In genomic region chr7:4863041-4863440, GRCm38 (mm10) we compare ENCODE assay signal across 8 mouse cellular contexts. TPM values are rescaled to one million over a fixed set of nuclear protein-coding genes. Genes with fewer than 3 reads are reported as not detected.
DNase-seq lines count a peak whose midpoint lies in the region; ATAC-seq lines count a peak whose summit lies in the region.

No protein-coding gene starts in this region.

- no peak for ATAC-seq in hindbrain, embryonic 11.5 days (ENCODE audit: low FRiP score)

- no peaks in the 10 kb centered on the region for H3K27me3 ChIP-seq in hindbrain, embryonic 11.5 days (ENCODE audit: control insufficient read depth, insufficient read depth, low read length)

- H3K9ac ChIP-seq in hindbrain, embryonic 11.5 days (ENCODE audit: low read depth, low read length), result no peak overlapping the region

- H3K36me3 ChIP-seq in hindbrain, embryonic 11.5 days (ENCODE audit: control insufficient read depth, insufficient read depth, low read length), result no peaks in the 10 kb centered on the region

- DNase-seq in 3T3-L1 (ENCODE audit: low read depth, low spot score) (peak; percentile 87), adipocyte (ENCODE audit: low spot score) (peak; percentile 73)
- DNase-seq in gastrocnemius, adult 18-20 months (ENCODE audit: low spot score), result peak; percentile 68
- peak; percentile 89 for DNase-seq in kidney, postnatal 14 days
- no peak for DNase-seq in left cerebral cortex, adult 8-10 months (ENCODE audit: low spot score in 2 of 2)
- DNase-seq in hindbrain, embryonic 11.5 days (ENCODE audit: low spot score), result no peak
- no peak for DNase-seq in c-Kit-positive CD71-positive TER-119-positive erythroid progenitor cells, embryonic 14.5 days (ENCODE audit: low spot score)
- no peak for DNase-seq in layer of hippocampus, adult 18-20 months (ENCODE audit: low spot score in 2 of 2)

- H3K4me3 ChIP-seq in hindbrain, embryonic 11.5 days (ENCODE audit: low read depth, low read length), result no peak overlapping the region

- 76% methylated on average over 1 of the region's 1 CpGs for WGBS in hindbrain, embryonic 11.5 days

- H3K4me1 ChIP-seq in hindbrain, embryonic 11.5 days (replicated peaks; ENCODE audit: control insufficient read depth, insufficient read depth, low read length), result no peaks in the 10 kb centered on the region

- no peak overlapping the region for H3K27ac ChIP-seq in hindbrain, embryonic 11.5 days (ENCODE audit: low read depth, low read length)

- H3K9me3 ChIP-seq in hindbrain, embryonic 11.5 days (ENCODE audit: control insufficient read depth, low read length), result no peaks in the 10 kb centered on the region

- no peak overlapping the region for H3K4me2 ChIP-seq in hindbrain, embryonic 11.5 days (replicated peaks; ENCODE audit: low read depth, low read length)

RNA-seq across cellular contexts. Expression of gene Isoc2b, which starts 7.0 kb away (rescaled TPM):
- total RNA-seq in gastrocnemius, adult 18-20 months (2021), result 1 to 10 TPM; 6.0 to 8.2 TPM
- total RNA-seq in left cerebral cortex, adult 8-10 months (2022), result 1 to 10 TPM; 8.3 to 10.0 (median 9.1) TPM
- polyA plus RNA-seq in hindbrain, embryonic 11.5 days (2014; fragmentation: Nextera tagmentation; extraction: Ambion mirVana), result 2.5 and 2.9 TPM in 2 replicates
- 1 to 10 TPM; 4.4 to 6.3 TPM for total RNA-seq in layer of hippocampus, adult 18-20 months (2021)

RNA-seq across cellular contexts. Expression of gene Isoc2a, which starts 13.9 kb away (rescaled TPM):
- total RNA-seq in gastrocnemius, adult 18-20 months (2021), result 10 to 100 TPM; 26.9 to 32.6 TPM
- 10 to 100 TPM; 16.1 to 17.7 (median 17.1) TPM for total RNA-seq in left cerebral cortex, adult 8-10 months (2022)
- polyA plus RNA-seq in hindbrain, embryonic 11.5 days (2014; fragmentation: Nextera tagmentation; extraction: Ambion mirVana), result 1.1 TPM in 2 replicates
- 10 to 100 TPM; 14.9 to 15.9 TPM for total RNA-seq in layer of hippocampus, adult 18-20 months (2021)

RNA-seq across cellular contexts. Expression of gene Shisa7, which starts 18.5 kb away (rescaled TPM):
- not detected for total RNA-seq in gastrocnemius, adult 18-20 months (2021)
- 100 to 1,000 TPM; 105 to 117 (median 110) TPM for total RNA-seq in left cerebral cortex, adult 8-10 months (2022)
- polyA plus RNA-seq in hindbrain, embryonic 11.5 days (2014; fragmentation: Nextera tagmentation; extraction: Ambion mirVana), result 2.9 and 4.1 TPM in 2 replicates
- 100 to 1,000 TPM; 150 to 162 TPM for total RNA-seq in layer of hippocampus, adult 18-20 months (2021)

RNA-seq across cellular contexts. Expression of gene Gm36210, which starts 43.3 kb away (rescaled TPM):
- total RNA-seq in gastrocnemius, adult 18-20 months (2021), result under 1 TPM; 0.18 to 0.64 TPM
- total RNA-seq in left cerebral cortex, adult 8-10 months (2022), result under 1 TPM in 3 of 4 experiments, not detected in 1; 0.48 to 0.65 (median 0.51) TPM
- polyA plus RNA-seq in hindbrain, embryonic 11.5 days (2014; fragmentation: Nextera tagmentation; extraction: Ambion mirVana), result 0.11 TPM in 1 of 2 replicates, not detected in the other
- under 1 TPM in 1 of 2 experiments, not detected in 1; 0.25 TPM for total RNA-seq in layer of hippocampus, adult 18-20 months (2021)

RNA-seq across cellular contexts. Expression of gene Ube2s, which starts 50.7 kb away (rescaled TPM):
- total RNA-seq in gastrocnemius, adult 18-20 months (2021), result 10 to 100 TPM; 84.1 to 86.9 TPM
- 100 to 1,000 TPM; 103 to 130 (median 112) TPM for total RNA-seq in left cerebral cortex, adult 8-10 months (2022)
- 400 and 452 TPM in 2 replicates for polyA plus RNA-seq in hindbrain, embryonic 11.5 days (2014; fragmentation: Nextera tagmentation; extraction: Ambion mirVana)
- total RNA-seq in layer of hippocampus, adult 18-20 months (2021), result 100 to 1,000 TPM; 102 to 121 TPM

Comparison
In these comparisons a context has a peak if more than half of its experiments do, and no peak if none do; other contexts are left out.
1. DNase-seq: peak in 3T3-L1 (single experiment), adipocyte (single experiment), gastrocnemius, adult 18-20 months (single experiment) and kidney, postnatal 14 days (single experiment); none in left cerebral cortex, adult 8-10 months (0 of 2), hindbrain, embryonic 11.5 days (single experiment), c-Kit-positive CD71-positive TER-119-positive erythroid progenitor cells, embryonic 14.5 days (single experiment) and layer of hippocampus, adult 18-20 months (0 of 2).
2. RNA of gene Shisa7, which starts 18.5 kb away (total RNA-seq): 150 to 162 TPM in layer of hippocampus, adult 18-20 months and 105 to 117 TPM in left cerebral cortex, adult 8-10 months; not detected in gastrocnemius, adult 18-20 months; every median in the first group is over 100 times any median in the second.